Mouse (Mus musculus): ENCODE results near the gene Avp. TPM values are rescaled to one million over a fixed set of nuclear protein-coding genes. Genes with fewer than 3 reads are reported as not detected.

Gene Avp
- not detected in 2 replicates for polyA plus RNA-seq (2015; fragmentation: Nextera tagmentation; extraction: Ambion mirVana)

DNA sequence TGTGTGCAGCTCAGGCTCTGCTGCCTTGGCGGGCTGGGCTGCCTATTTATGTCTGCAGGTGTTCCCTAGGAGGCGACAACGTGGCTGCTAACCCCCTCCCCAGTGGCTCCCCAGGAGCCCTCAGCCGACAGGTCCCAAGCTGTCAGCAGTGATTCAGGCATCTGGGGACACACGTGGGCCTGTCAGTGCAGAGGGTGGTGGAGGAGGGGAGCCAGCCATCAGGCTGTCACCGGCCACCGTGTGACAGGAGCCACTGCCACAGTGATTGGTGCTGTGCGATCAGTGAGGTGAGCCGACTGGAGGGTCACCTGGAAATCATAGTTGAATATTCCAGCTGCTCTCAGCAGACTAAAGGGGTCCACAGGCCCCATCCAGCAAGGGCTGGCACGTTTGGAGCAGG is at the start of gene Avp:
TSS of gene Avp (minus strand) at position 3 of the 400 bp plus-strand sequence.
- Histone ChIP-seq H3K27ac (replicated peaks) (no peak within 1 kb of the TSS), H3K36me3 (no peaks in the 10 kb centered on the region), H3K9ac (no peak within 1 kb of the TSS), H3K9me3 (no peaks in the 10 kb centered on the region), H3K27me3 (replicated peaks) (peaks cover 68% of the 10 kb centered on the region), H3K4me3 (peak within 1 kb of the TSS; percentile 50; the same call in 1 of the 2 replicates), H3K4me2 (no peak within 1 kb of the TSS), H3K4me1 (peaks cover 42% of the 10 kb centered on the region)
- ATAC-seq (ENCODE audit: extremely low read depth, insufficient number of reproducible peaks, low FRiP score, low TSS enrichment), result no peak
- 28% methylated on average over 10 of the region's 10 CpGs for WGBS

DNA sequence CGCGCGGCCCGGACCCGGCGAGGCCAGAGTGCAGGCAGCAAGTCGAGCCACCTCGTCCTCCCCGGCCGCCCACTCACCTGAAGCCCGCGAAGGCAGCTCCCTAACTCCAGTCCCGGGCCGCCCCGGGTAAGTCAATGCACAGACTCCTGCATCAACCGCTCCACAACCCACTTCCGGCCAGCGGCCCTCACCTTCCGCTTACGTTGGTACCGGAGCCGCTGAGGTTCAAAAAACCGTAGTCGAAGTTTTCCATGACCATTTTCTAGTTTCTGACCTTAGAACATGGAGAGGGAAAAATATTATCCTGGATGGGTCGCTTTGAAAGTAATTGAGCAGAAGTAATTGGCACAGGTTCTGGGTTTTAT is 47.5 kb upstream of the Avp start, which contains the start of the genes Fastkd5 and Ubox5:
TSS of gene Fastkd5 (minus strand) at position 189 of the 365 bp plus-strand sequence.
TSS of gene Ubox5 (minus strand) at position 200 of the 365 bp plus-strand sequence.
- H3K36me3 ChIP-seq, result peaks cover 35% of the 10 kb centered on the region
- peak within 1 kb of the TSS; percentile 95 for H3K9ac ChIP-seq
- peaks cover 22% of the 10 kb centered on the region for H3K4me1 ChIP-seq
- peaks cover 29% of the 10 kb centered on the region for H3K27me3 ChIP-seq (replicated peaks)
- 0 out of 2 replicates have a peak, but pooled peaks have one; percentile 69 for ATAC-seq (ENCODE audit: extremely low read depth, insufficient number of reproducible peaks, low FRiP score, low TSS enrichment)
- peak within 1 kb of the TSS; percentile 73; the same call in 1 of the 2 replicates for H3K27ac ChIP-seq (replicated peaks)
- H3K4me3 ChIP-seq, result peak within 1 kb of the TSS; percentile 99
- H3K4me2 ChIP-seq, result peak within 1 kb of the TSS; percentile 91
- 1% methylated on average over 25 of the region's 25 CpGs for WGBS
- H3K9me3 ChIP-seq, result no peaks in the 10 kb centered on the region

DNA sequence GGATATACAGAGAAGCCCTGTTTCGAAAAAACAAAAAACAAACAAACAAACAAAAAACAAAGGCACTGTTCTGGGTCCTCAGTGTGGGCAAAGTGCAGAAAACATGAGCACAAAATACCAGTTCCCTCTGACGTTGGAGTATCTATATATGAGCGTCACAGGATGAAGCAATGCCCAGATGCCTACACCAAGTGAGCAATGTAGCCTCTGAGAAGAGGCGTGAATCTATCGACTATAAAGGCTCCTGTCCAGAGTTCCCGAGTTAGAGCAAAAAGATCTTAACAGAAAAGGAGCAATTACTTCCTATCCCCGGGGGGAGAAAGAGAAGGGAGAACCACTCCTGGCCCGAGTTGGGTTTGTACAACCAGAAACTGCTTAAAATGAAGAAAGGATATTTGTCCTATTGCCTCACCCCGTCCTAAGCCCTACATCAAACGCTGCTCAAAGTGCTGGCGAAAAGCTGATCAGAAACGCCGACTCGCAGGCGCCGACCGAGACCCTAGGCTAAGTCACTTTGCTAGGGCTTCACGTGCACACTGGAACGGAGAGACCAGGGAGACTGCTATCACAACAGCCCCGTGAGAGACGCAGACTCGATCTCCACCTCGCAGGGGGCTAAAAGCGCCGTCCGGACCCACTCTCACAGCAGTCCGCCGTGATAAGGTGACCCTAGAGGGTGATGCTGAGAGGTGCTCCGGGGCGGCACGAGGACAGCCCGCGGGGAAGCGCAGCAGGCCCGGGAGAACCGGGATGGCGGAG is 46.9 kb upstream of the Avp start:
- peak overlapping the region; percentile 73; the same call in 1 of the 2 replicates for H3K27ac ChIP-seq (replicated peaks)
- peak overlapping the region; percentile 99 for H3K4me3 ChIP-seq
- peaks cover 16% of the 10 kb centered on the region for H3K4me1 ChIP-seq
- peaks cover 40% of the 10 kb centered on the region for H3K36me3 ChIP-seq
- H3K9ac ChIP-seq, result peak overlapping the region; percentile 95
- no peaks in the 10 kb centered on the region for H3K9me3 ChIP-seq
- H3K4me2 ChIP-seq, result peak overlapping the region; percentile 91
- peaks cover 23% of the 10 kb centered on the region for H3K27me3 ChIP-seq (replicated peaks)
- ATAC-seq (ENCODE audit: extremely low read depth, insufficient number of reproducible peaks, low FRiP score, low TSS enrichment), result no peak
- 1% methylated on average over 37 of the region's 37 CpGs for WGBS

DNA sequence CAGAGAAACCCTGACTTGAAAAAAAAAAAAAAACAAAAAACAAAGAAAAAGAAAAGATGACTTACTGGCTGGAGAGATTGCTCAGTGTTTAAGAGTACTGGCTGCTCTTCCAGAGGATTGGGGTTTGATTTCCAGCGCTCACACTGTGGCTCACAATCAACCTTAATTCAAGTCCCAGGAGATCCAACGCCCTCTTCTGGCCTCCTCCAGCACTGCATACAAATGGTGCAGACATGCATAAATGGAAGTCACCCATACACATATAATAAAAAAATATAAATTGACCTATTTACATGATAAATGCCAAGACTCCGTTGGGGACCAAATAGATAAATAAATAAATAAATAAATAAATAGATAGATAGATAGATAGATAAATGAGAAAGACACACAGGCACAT is 46.1 kb upstream of the Avp start:
- 57% methylated on average over 3 of the region's 3 CpGs for WGBS
- no peak for ATAC-seq (ENCODE audit: extremely low read depth, insufficient number of reproducible peaks, low FRiP score, low TSS enrichment)
- Histone ChIP-seq H3K36me3 (peaks cover 48% of the 10 kb centered on the region), H3K27me3 (replicated peaks) (peaks cover 15% of the 10 kb centered on the region), H3K4me2 (peak overlapping the region; percentile 91), H3K9ac (no peak overlapping the region), H3K4me1 (peaks cover 13% of the 10 kb centered on the region), H3K9me3 (no peaks in the 10 kb centered on the region), H3K4me3 (peak overlapping the region; percentile 99; the same call in 1 of the 2 replicates), H3K27ac (replicated peaks) (no peak overlapping the region)

DNA sequence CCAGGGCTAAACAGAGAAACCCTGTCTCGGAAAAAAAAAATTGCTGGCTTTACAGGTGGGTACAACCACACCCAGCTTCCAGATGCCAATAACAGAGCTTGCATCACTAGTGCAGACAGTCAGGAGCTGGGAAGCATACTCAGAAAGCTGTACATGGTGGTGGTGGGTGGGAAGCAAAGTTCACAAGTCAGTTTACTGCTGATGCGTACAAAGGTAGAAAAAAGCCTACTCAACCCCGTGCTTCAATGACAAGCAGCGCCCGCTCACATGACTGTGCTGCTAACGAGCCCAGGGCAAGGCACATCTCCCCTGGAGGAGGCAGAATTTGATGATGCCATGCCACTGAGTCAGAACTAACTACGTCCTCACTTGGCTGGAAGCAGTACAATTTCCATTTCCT is 36.6 kb upstream of the Avp start:
- WGBS, result 90% methylated on average over 7 of the region's 7 CpGs
- peaks cover 76% of the 10 kb centered on the region for H3K36me3 ChIP-seq

DNA sequence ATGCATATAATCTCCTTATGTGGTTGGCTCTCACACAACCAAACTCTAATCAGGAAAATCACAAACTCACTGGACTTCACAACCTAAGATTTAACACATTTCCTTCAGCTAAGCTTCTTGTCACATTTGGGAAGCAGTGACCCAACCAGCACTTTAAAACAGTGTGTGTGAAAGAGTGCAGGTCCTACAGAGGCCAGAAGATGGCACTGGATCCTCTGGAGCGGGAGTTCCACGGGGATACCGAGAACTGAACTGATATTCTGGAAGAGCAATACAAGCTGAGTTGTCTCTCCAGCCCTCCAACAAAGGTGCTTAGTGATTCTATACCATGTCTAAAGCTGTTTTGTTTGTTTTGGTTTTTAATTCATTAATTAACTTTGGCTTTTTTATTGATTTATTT is 30.7 kb upstream of the Avp start:
- no peaks in the 10 kb centered on the region for H3K9me3 ChIP-seq
- no peak for ATAC-seq (ENCODE audit: extremely low read depth, insufficient number of reproducible peaks, low FRiP score, low TSS enrichment)
- peaks cover 47% of the 10 kb centered on the region for H3K36me3 ChIP-seq
- no peaks in the 10 kb centered on the region for H3K4me1 ChIP-seq
- H3K4me3 ChIP-seq, result no peak overlapping the region
- no peak overlapping the region for H3K4me2 ChIP-seq
- no peaks in the 10 kb centered on the region for H3K27me3 ChIP-seq (replicated peaks)
- WGBS, result 65% methylated on average over 3 of the region's 3 CpGs
- no peak overlapping the region for H3K27ac ChIP-seq (replicated peaks)
- H3K9ac ChIP-seq, result no peak overlapping the region

More for the DNA sequence above, 36.6 kb upstream of the Avp start:
- Histone ChIP-seq H3K27ac (replicated peaks) (no peak overlapping the region), H3K9me3 (no peaks in the 10 kb centered on the region), H3K4me2 (no peak overlapping the region), H3K27me3 (replicated peaks) (no peaks in the 10 kb centered on the region), H3K9ac (no peak overlapping the region), H3K4me3 (no peak overlapping the region), H3K4me1 (no peaks in the 10 kb centered on the region)
- ATAC-seq (ENCODE audit: extremely low read depth, insufficient number of reproducible peaks, low FRiP score, low TSS enrichment), result no peak

DNA sequence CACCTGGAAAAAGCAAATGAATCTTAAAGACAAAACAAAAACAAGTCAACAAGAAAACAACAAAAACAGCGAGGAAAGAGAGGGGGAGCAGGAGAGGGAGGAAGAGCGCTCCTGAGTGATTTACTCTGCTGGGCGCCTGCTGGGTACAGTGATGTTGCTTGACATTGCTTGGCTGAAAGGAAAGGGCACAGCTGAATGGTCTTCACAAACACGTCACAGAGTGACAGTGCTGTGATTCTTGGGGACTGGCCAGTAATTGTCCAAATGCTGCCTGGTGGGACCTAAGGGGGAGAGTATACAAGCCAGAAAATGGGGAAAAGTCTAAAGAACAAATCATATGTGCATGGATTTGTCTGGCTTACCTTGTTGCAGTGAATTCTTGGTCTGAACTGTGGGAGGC is 19.8 kb upstream of the Avp start:
- Histone ChIP-seq H3K27ac (replicated peaks) (no peak overlapping the region), H3K27me3 (replicated peaks) (no peaks in the 10 kb centered on the region), H3K9me3 (no peaks in the 10 kb centered on the region), H3K9ac (no peak overlapping the region), H3K4me3 (no peak overlapping the region), H3K4me1 (no peaks in the 10 kb centered on the region), H3K36me3 (peaks cover 70% of the 10 kb centered on the region), H3K4me2 (no peak overlapping the region)
- no peak for ATAC-seq (ENCODE audit: extremely low read depth, insufficient number of reproducible peaks, low FRiP score, low TSS enrichment)
- WGBS, result 79% methylated on average over 4 of the region's 4 CpGs

DNA sequence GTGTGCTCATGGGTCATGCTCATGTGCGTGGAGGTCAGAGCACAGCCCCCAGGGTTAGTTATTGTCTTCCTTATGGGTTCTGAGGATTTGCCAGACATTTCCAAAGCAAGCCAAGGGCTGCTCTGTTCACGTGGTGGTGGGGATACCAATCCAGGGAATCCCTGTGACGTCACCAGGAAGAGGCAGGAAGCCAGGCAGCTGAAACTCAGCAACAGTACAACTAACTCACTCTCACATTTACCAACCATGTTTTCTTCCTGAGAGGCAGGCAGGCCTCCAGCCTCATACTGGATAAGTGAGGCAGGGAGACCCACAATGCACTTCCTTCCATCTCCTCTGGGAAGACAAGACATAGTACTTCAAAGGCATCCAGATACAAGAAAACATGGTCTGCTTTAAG is 16.0 kb upstream of the Avp start:
- Histone ChIP-seq H3K27ac (replicated peaks) (no peak overlapping the region), H3K4me2 (no peak overlapping the region), H3K4me1 (peaks cover 5% of the 10 kb centered on the region; the same call in 1 of the 2 replicates), H3K9me3 (no peaks in the 10 kb centered on the region), H3K9ac (no peak overlapping the region), H3K4me3 (no peak overlapping the region), H3K27me3 (replicated peaks) (no peaks in the 10 kb centered on the region), H3K36me3 (peaks cover 88% of the 10 kb centered on the region)
- no peak for ATAC-seq (ENCODE audit: extremely low read depth, insufficient number of reproducible peaks, low FRiP score, low TSS enrichment)
- WGBS, result 67% methylated on average over 3 of the region's 3 CpGs

DNA sequence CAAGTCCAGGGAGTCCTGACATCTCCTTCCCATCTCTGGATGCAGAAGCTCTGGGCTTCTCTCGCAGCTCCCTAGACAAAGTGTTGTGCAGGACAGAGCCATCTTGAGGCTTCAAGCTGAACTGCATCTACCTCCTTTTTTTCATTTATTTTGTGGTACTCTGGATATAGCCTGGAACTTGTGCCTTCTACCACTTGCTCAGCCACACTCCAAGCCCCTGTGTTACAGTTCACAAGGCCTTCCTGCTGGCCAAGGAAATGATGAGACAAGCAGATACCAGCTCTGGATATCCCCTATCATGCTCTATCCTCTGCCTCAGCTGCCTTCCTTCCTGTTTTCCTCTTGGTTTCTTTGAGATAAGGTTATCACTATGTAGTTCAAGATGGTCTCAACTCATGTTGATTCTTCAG is 15.3 kb upstream of the Avp start:
- H3K9me3 ChIP-seq, result no peaks in the 10 kb centered on the region
- WGBS, result 15% methylated on average over 1 of the region's 1 CpGs
- no peak overlapping the region for H3K9ac ChIP-seq
- no peaks in the 10 kb centered on the region for H3K27me3 ChIP-seq (replicated peaks)
- H3K4me2 ChIP-seq, result no peak overlapping the region
- no peak overlapping the region for H3K4me3 ChIP-seq
- H3K36me3 ChIP-seq, result peaks cover 82% of the 10 kb centered on the region
- peaks cover 5% of the 10 kb centered on the region; the same call in 1 of the 2 replicates for H3K4me1 ChIP-seq
- no peak for ATAC-seq (ENCODE audit: extremely low read depth, insufficient number of reproducible peaks, low FRiP score, low TSS enrichment)
- H3K27ac ChIP-seq (replicated peaks), result no peak overlapping the region

DNA sequence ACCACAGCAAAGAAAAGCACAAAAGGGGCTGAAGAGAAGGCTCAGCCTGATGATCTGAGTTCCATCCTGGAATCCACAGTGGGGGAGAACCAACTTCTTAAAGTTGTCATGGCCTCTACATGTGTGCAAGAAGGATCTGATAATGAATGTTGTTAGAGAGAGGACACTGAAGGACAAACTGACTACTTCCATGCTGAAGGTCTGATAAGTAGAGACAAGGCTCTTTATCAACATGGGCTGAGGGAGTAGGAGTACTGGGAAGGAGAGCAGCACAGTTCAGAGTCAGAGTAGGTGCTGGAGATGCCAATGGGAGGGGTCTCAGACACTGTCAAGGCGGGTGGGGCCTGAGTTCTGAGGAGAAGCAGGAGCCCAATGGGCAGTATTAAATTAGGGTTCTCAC is 13.2 kb upstream of the Avp start:
- Histone ChIP-seq H3K4me3 (no peak overlapping the region), H3K4me2 (no peak overlapping the region), H3K27me3 (replicated peaks) (no peaks in the 10 kb centered on the region), H3K9me3 (no peaks in the 10 kb centered on the region), H3K36me3 (peaks cover 77% of the 10 kb centered on the region), H3K9ac (no peak overlapping the region), H3K27ac (replicated peaks) (no peak overlapping the region), H3K4me1 (peaks cover 5% of the 10 kb centered on the region; the same call in 1 of the 2 replicates)
- no peak for ATAC-seq (ENCODE audit: extremely low read depth, insufficient number of reproducible peaks, low FRiP score, low TSS enrichment)
- WGBS, result 67% methylated on average over 1 of the region's 1 CpGs

DNA sequence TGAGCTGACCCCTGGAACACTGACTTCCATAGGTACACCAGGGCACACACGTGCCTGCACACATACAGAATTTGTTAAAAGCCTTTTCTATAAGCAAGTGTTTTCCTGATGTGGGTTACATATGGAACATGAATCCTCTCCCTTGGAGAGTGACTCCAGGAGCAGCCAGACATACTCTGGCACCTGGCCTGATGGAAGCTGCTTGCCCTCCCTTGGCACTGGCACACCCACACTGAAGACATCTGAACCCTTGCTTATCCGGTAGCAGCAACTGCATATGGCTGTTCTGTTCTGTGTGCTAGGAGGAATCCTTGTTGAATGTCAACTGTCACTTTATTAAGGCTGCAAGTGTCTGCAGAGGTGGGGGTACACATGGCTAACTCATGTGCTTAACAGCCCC is 8.7 kb upstream of the Avp start:
- Histone ChIP-seq H3K27ac (replicated peaks) (no peak overlapping the region), H3K4me2 (no peak overlapping the region), H3K9ac (no peak overlapping the region), H3K36me3 (peaks cover 41% of the 10 kb centered on the region), H3K27me3 (replicated peaks) (no peaks in the 10 kb centered on the region), H3K4me1 (peaks cover 9% of the 10 kb centered on the region), H3K9me3 (no peaks in the 10 kb centered on the region), H3K4me3 (no peak overlapping the region)
- WGBS, result 84% methylated on average over 2 of the region's 2 CpGs
- ATAC-seq (ENCODE audit: extremely low read depth, insufficient number of reproducible peaks, low FRiP score, low TSS enrichment), result no peak

DNA sequence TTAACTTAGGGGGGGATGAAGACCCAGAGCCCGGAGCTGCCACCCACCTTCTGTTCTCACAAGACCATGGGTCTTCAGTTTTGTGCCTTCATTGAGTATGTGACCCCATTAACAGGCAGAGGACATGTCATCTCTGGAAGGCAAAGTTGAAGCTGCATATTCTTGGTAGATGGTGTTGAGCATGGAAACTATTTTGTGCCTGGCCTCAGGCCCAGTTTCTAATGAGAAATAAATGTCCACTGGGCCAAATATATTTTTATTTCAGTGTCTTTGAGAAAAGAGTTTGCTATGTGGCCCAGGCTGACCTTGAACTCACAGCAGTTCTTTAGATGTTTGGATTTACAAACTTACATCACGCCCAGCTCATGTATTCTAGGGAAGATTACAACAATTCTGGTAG is 7.4 kb upstream of the Avp start:
- ATAC-seq (ENCODE audit: extremely low read depth, insufficient number of reproducible peaks, low FRiP score, low TSS enrichment), result no peak
- no peak overlapping the region for H3K9ac ChIP-seq
- no peaks in the 10 kb centered on the region for H3K9me3 ChIP-seq
- no peak overlapping the region for H3K4me2 ChIP-seq
- 88% methylated on average over 2 of the region's 2 CpGs for WGBS
- peaks cover 4% of the 10 kb centered on the region; the same call in 1 of the 2 replicates for H3K4me1 ChIP-seq
- H3K27ac ChIP-seq (replicated peaks), result no peak overlapping the region
- peaks cover 3% of the 10 kb centered on the region; the same call in 1 of the 2 replicates for H3K27me3 ChIP-seq (replicated peaks)
- H3K4me3 ChIP-seq, result no peak overlapping the region
- H3K36me3 ChIP-seq, result peaks cover 29% of the 10 kb centered on the region
